Mouse (Mus musculus): ENCODE measurements around the gene Dnm1. TPM values are rescaled to one million over a fixed set of nuclear protein-coding genes. Genes with fewer than 3 reads are reported as not detected.

The Dnm1 gene
- total and polyA plus RNA-seq, 3 experiments: 4.0 to 23.1 (median 5.5) TPM

DNA sequence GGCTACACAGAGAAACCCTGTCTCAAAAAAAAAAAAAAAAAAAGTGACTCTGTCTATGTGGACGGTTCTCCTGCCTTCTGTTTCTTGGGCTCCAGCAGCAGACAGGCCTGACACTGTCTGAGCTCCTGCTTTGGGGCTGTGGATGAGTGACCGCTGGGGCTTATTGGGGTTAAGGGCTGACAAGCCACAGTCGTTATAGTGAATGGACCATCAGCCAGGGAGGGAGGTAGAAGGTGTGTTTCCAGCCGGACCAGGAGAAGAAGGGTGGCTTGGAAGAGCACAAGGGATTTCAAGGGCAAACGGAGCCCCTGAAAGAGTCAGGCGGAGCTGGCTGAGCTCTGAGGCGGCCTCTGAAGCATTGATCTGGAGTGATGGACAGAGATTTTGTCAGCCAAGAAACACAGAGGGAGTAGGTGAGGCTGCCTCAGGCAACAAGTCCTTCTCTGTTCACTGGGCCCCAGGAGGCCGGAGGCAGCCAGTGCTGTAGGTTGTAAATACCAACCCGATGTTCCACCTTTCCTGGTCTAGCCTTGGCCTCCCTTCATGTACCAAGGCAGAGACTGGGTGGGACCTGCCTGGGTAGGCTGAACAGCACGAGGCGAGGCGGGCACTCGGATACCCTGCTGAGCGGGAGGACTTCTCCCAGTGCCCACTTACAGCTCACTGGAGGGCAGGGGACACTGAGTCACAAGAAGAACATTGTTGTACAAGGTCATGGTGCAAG is 8.4 kb downstream of the Dnm1 start:
- Histone ChIP-seq H3K4me3 (no peak overlapping the region), H3K27ac (no peak overlapping the region), H3K27me3 (ENCODE audit: control insufficient read depth, insufficient read depth, low read length) (no peaks in the 10 kb centered on the region), H3K9ac (ENCODE audit: low read depth, low read length) (no peak overlapping the region), H3K4me1 (ENCODE audit: control insufficient read depth, insufficient read depth, low read length) (no peaks in the 10 kb centered on the region), H3K36me3 (ENCODE audit: control insufficient read depth, insufficient read depth, low read length) (no peaks in the 10 kb centered on the region), H3K79me2 (replicated peaks; ENCODE audit: control insufficient read depth, insufficient read depth, low read length) (no peaks in the 10 kb centered on the region)
- intact Hi-C loops (cut with DNase I): no loop called here
- TF ChIP-seq POLR2A (IDR thresholded peaks at IDR 0.05; ENCODE audit: insufficient read depth, low read depth, low read length): no peak
- no peak for TF ChIP-seq EP300 (IDR thresholded peaks at IDR 0.05; ENCODE audit: insufficient read depth, low read depth, low read length)
- no peak for TF ChIP-seq CTCF (IDR thresholded peaks at IDR 0.05)
- no peak for DNase-seq
- 78% methylated on average over 14 of the region's 14 CpGs for WGBS

DNA sequence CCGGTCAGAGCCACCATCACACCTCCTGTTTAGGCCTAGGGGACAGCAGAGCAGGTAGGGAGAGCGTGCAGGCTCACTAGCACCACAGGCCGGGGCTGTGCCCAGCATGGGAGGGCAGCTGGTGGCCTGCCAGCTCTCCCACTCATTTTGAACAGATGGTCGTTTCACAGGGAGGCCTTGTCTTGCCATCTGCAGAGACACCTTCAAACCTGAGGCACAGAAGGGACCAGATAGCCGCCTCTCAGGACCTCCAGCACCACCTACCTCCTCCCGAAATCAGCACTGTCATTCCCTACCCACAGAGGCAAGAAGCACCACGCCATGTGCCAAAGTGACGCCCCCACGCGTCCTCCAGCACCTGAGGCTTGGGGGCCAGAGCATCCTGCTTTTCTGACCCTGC is 9.1 kb downstream of the Dnm1 start:
- H3K4me1 ChIP-seq (ENCODE audit: control insufficient read depth, insufficient read depth, low read length): no peaks in the 10 kb centered on the region
- WGBS: 77% methylated on average over 10 of the region's 10 CpGs

GRCm38 (mm10) chr2:32343351-32343671 is 9.8 kb downstream of the Dnm1 start:
- TF ChIP-seq CTCF (IDR thresholded peaks at IDR 0.05) (no peak), POLR2A (IDR thresholded peaks at IDR 0.05; ENCODE audit: insufficient read depth, low read depth, low read length) (no peak), EP300 (IDR thresholded peaks at IDR 0.05; ENCODE audit: insufficient read depth, low read depth, low read length) (no peak)
- no peaks in the 10 kb centered on the region for H3K36me3 ChIP-seq (ENCODE audit: control insufficient read depth, insufficient read depth, low read length)
- no peak overlapping the region for H3K9ac ChIP-seq (ENCODE audit: low read depth, low read length)
- no peak for DNase-seq
- intact Hi-C loops (cut with DNase I): no loop called here
- H3K79me2 ChIP-seq (replicated peaks; ENCODE audit: control insufficient read depth, insufficient read depth, low read length): no peaks in the 10 kb centered on the region
- no peaks in the 10 kb centered on the region for H3K4me1 ChIP-seq (ENCODE audit: control insufficient read depth, insufficient read depth, low read length)
- WGBS: 89% methylated on average over 2 of the region's 2 CpGs
- peak overlapping the region; percentile 65; the same call in 1 of the 2 replicates for H3K27ac ChIP-seq
- H3K4me3 ChIP-seq: no peak overlapping the region
- no peaks in the 10 kb centered on the region for H3K27me3 ChIP-seq (ENCODE audit: control insufficient read depth, insufficient read depth, low read length)

More for the DNA sequence above, 9.1 kb downstream of the Dnm1 start:
- Histone ChIP-seq H3K27me3 (ENCODE audit: control insufficient read depth, insufficient read depth, low read length) (no peaks in the 10 kb centered on the region), H3K27ac (no peak overlapping the region), H3K4me3 (no peak overlapping the region), H3K9ac (ENCODE audit: low read depth, low read length) (no peak overlapping the region), H3K36me3 (ENCODE audit: control insufficient read depth, insufficient read depth, low read length) (no peaks in the 10 kb centered on the region), H3K79me2 (replicated peaks; ENCODE audit: control insufficient read depth, insufficient read depth, low read length) (no peaks in the 10 kb centered on the region)
- intact Hi-C loops (cut with DNase I): no loop called here
- DNase-seq: no peak
- TF ChIP-seq CTCF (IDR thresholded peaks at IDR 0.05) (no peak), POLR2A (IDR thresholded peaks at IDR 0.05; ENCODE audit: insufficient read depth, low read depth, low read length) (no peak), EP300 (IDR thresholded peaks at IDR 0.05; ENCODE audit: insufficient read depth, low read depth, low read length) (no peak)

GRCm38 (mm10) chr2:32342539-32343350 is 10.4 kb downstream of the Dnm1 start:
- H3K79me2 ChIP-seq (replicated peaks; ENCODE audit: control insufficient read depth, insufficient read depth, low read length): no peaks in the 10 kb centered on the region
- intact Hi-C loops (cut with DNase I): no loop called here
- TF ChIP-seq POLR2A (IDR thresholded peaks at IDR 0.05; ENCODE audit: insufficient read depth, low read depth, low read length): no peak
- 76% methylated on average over 6 of the region's 6 CpGs for WGBS
- peak overlapping the region; percentile 65 for H3K27ac ChIP-seq
- H3K36me3 ChIP-seq (ENCODE audit: control insufficient read depth, insufficient read depth, low read length): no peaks in the 10 kb centered on the region
- no peak overlapping the region for H3K9ac ChIP-seq (ENCODE audit: low read depth, low read length)
- DNase-seq: peak; percentile 71 to 75
- H3K4me3 ChIP-seq: no peak overlapping the region
- H3K27me3 ChIP-seq (ENCODE audit: control insufficient read depth, insufficient read depth, low read length): no peaks in the 10 kb centered on the region
- no peaks in the 10 kb centered on the region for H3K4me1 ChIP-seq (ENCODE audit: control insufficient read depth, insufficient read depth, low read length)

DNA sequence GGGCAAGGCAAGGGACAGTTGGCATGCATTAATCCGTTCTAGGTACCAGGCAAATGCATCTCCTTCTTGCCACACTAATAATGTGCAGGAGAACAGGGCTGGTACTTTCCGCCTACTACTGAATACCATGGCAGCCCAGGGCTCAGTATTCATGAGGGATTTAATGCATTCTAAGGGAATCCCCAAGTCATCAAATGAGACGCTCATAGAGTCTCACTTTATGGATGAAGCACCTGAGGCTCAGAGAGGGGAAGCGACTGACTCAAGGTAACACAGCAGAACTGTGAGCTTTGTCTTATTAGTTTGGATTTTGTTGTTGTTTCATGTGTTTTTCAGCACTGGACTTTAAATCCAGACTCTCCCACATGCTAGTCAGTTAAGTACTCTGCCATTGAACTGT is 11.1 kb downstream of the Dnm1 start:
- no peaks in the 10 kb centered on the region for H3K4me1 ChIP-seq (ENCODE audit: control insufficient read depth, insufficient read depth, low read length)
- TF ChIP-seq POLR2A (IDR thresholded peaks at IDR 0.05; ENCODE audit: insufficient read depth, low read depth, low read length) (no peak), CTCF (IDR thresholded peaks at IDR 0.05) (no peak), EP300 (IDR thresholded peaks at IDR 0.05; ENCODE audit: insufficient read depth, low read depth, low read length) (no peak)
- no peak overlapping the region for H3K9ac ChIP-seq (ENCODE audit: low read depth, low read length)
- peak overlapping the region; percentile 65; the same call in 1 of the 2 replicates for H3K27ac ChIP-seq
- H3K27me3 ChIP-seq (ENCODE audit: control insufficient read depth, insufficient read depth, low read length): no peaks in the 10 kb centered on the region
- no peak overlapping the region for H3K4me3 ChIP-seq
- no peak for DNase-seq
- H3K79me2 ChIP-seq (replicated peaks; ENCODE audit: control insufficient read depth, insufficient read depth, low read length): no peaks in the 10 kb centered on the region
- 92% methylated on average over 4 of the region's 4 CpGs for WGBS
- intact Hi-C loops (cut with DNase I): no loop called here
- H3K36me3 ChIP-seq (ENCODE audit: control insufficient read depth, insufficient read depth, low read length): no peaks in the 10 kb centered on the region

DNA sequence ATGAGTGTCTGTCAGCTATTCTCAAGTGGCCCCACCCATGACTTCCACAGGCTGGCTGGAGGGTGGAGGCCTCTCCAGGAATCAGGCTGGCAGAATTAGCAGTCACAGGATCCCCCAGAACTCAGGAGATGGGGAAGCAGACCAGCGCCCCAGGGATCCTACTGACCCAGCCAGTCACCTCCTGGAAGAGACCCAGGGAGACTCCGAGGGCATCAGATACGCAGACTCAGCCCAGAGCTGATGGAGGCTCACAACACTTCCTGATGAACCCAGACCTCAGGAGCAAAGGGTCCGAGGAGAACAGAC is 11.6 kb downstream of the Dnm1 start:
- WGBS: 73% methylated on average over 4 of the region's 4 CpGs
- no peaks in the 10 kb centered on the region for H3K27me3 ChIP-seq (ENCODE audit: control insufficient read depth, insufficient read depth, low read length)
- intact Hi-C loops (cut with DNase I): no loop called here
- no peaks in the 10 kb centered on the region for H3K79me2 ChIP-seq (replicated peaks; ENCODE audit: control insufficient read depth, insufficient read depth, low read length)
- H3K4me3 ChIP-seq: no peak overlapping the region
- H3K9ac ChIP-seq (ENCODE audit: low read depth, low read length): no peak overlapping the region
- TF ChIP-seq POLR2A (IDR thresholded peaks at IDR 0.05; ENCODE audit: insufficient read depth, low read depth, low read length) (no peak), CTCF (IDR thresholded peaks at IDR 0.05) (no peak), EP300 (IDR thresholded peaks at IDR 0.05; ENCODE audit: insufficient read depth, low read depth, low read length) (no peak)
- peak overlapping the region; percentile 65; the same call in 1 of the 2 replicates for H3K27ac ChIP-seq
- H3K36me3 ChIP-seq (ENCODE audit: control insufficient read depth, insufficient read depth, low read length): no peaks in the 10 kb centered on the region
- H3K4me1 ChIP-seq (ENCODE audit: control insufficient read depth, insufficient read depth, low read length): no peaks in the 10 kb centered on the region
- no peak for DNase-seq
